Mouse (Mus musculus) embryonic facial prominence, embryonic 11.5 days (tissue): ENCODE measurements around the gene AC124108.1. TPM values are rescaled to one million over a fixed set of nuclear protein-coding genes. Genes with fewer than 3 reads are reported as not detected.

ENCODE experiments used
- ATAC-seq: fragments of 200-750 bp; cut with Nextera tagmentation; replicated peaks from 2 replicates; pipeline ENCODE4 v1.8.0; 2017; ENCODE audit warnings: low read depth; ENCODE audit not compliant: insufficient number of reproducible peaks, low FRiP score, low TSS enrichment
- DNase-seq: peaks from one replicate; pipeline ENCODE4 v3.0.0-alpha.2; 2015; ENCODE audit warnings: low spot score
- H3K27ac ChIP-seq: fragments of 300-500 bp; sonication (generic); replicated peaks from 2 replicates; pipeline ENCODE4 v1.5.1; 2014; ENCODE audit warnings: mild to moderate bottlenecking, low read depth, low read length, control low read depth
- H3K27me3 ChIP-seq: fragments of 300-500 bp; sonication (generic); 2 replicates; pipeline ENCODE4 v1.6.1; 2014; ENCODE audit warnings: mild to moderate bottlenecking, low read length, moderate library complexity, mixed read lengths; ENCODE audit not compliant: control insufficient read depth, insufficient read depth
- H3K36me3 ChIP-seq: fragments of 300-500 bp; sonication (generic); replicated peaks from 2 replicates; pipeline ENCODE4 v1.6.1; 2014; ENCODE audit warnings: low read depth, mild to moderate bottlenecking, low read length, moderate library complexity, mixed read lengths; ENCODE audit not compliant: control insufficient read depth, insufficient read depth
- H3K4me1 ChIP-seq: fragments of 300-500 bp; sonication (generic); 2 replicates; pipeline ENCODE4 v1.6.1; 2014; ENCODE audit warnings: low read length, mixed read lengths; ENCODE audit not compliant: control insufficient read depth, insufficient read depth
- H3K4me2 ChIP-seq: fragments of 300-500 bp; sonication (generic); 2 replicates; pipeline ENCODE4 v1.6.1; 2014; ENCODE audit warnings: low read depth, mild to moderate bottlenecking, control low read depth, low read length, moderate library complexity
- H3K4me3 ChIP-seq: fragments of 300-500 bp; sonication (generic); 2 replicates; pipeline ENCODE4 v1.5.1; 2014; ENCODE audit warnings: low read depth, low read length, control low read depth
- H3K9ac ChIP-seq: fragments of 300-500 bp; sonication (generic); replicated peaks from 2 replicates; pipeline ENCODE4 v1.6.1; 2014; ENCODE audit warnings: mild to moderate bottlenecking, control low read depth, low read length
- H3K9me3 ChIP-seq: fragments of 300-500 bp; sonication (generic); replicated peaks from 2 replicates; pipeline ENCODE4 v1.6.1; 2016; ENCODE audit warnings: mild to moderate bottlenecking, low read length, inconsistent platforms, mixed read lengths; ENCODE audit not compliant: control insufficient read depth
- WGBS: fragments of 180-500 bp; shearing (Covaris S2); extraction: QIAGEN DNeasy Blood & Tissue Kit; methylation state at CpG from one replicate; pipeline ENCODE4 v1.1.7; 2014; 5-methylcytosine and 5-hydroxymethylcytosine counted together
- polyA plus RNA-seq: library from polyadenylated mRNA; unstranded; fragments of >200 nt; fragmentation: Nextera tagmentation; extraction: Ambion mirVana; gene quantifications from 2 replicates; pipeline ENCODE4 v1.2.1, GENCODE M21; 2014

AC124108.1 gene
- polyA plus RNA-seq, 1 experiment from 2014 or later: 0.65 TPM

GRCm38 (mm10) chr1:132170698-132171097 is 20.6 kb upstream of the AC124108.1 start:
- no peaks in the 10 kb centered on the region for H3K4me1 ChIP-seq
- H3K36me3 ChIP-seq: no peaks in the 10 kb centered on the region
- H3K27ac ChIP-seq: no peak overlapping the region
- no peak overlapping the region for H3K4me3 ChIP-seq
- no peak overlapping the region for H3K4me2 ChIP-seq
- WGBS: 62% methylated on average over 6 of the region's 6 CpGs
- no peak overlapping the region for H3K9ac ChIP-seq
- H3K9me3 ChIP-seq: no peaks in the 10 kb centered on the region
- ATAC-seq (no peak), DNase-seq (no peak)
- no peaks in the 10 kb centered on the region for H3K27me3 ChIP-seq

GRCm38 (mm10) chr1:132171619-132172018 is 19.6 kb upstream of the AC124108.1 start:
- Histone ChIP-seq H3K27me3 (no peaks in the 10 kb centered on the region), H3K9me3 (no peaks in the 10 kb centered on the region), H3K27ac (no peak overlapping the region), H3K4me3 (no peak overlapping the region), H3K4me1 (no peaks in the 10 kb centered on the region), H3K9ac (no peak overlapping the region), H3K4me2 (no peak overlapping the region), H3K36me3 (no peaks in the 10 kb centered on the region)
- DNase-seq (no peak), ATAC-seq (no peak)
- WGBS: 23% methylated on average over 1 of the region's 2 CpGs

- H3K9me3 ChIP-seq: no peaks in the 10 kb centered on the region
- H3K4me2 ChIP-seq: no peak overlapping the region
- no peaks in the 10 kb centered on the region for H3K36me3 ChIP-seq
- H3K27ac ChIP-seq: no peak overlapping the region
- ATAC-seq: no peak
- no peak overlapping the region for H3K4me3 ChIP-seq
- no peak for DNase-seq
- WGBS: 82% methylated on average over 4 of the region's 4 CpGs
- peaks cover 22% of the 10 kb centered on the region for H3K27me3 ChIP-seq
- peaks cover 2% of the 10 kb centered on the region; the same call in 1 of the 2 replicates for H3K4me1 ChIP-seq
- no peak overlapping the region for H3K9ac ChIP-seq
Measured at GRCm38 (mm10) chr1:132186303-132186702, 5.0 kb upstream of the AC124108.1 start.

GRCm38 (mm10) chr1:132188442-132189066 is 2.7 kb upstream of the AC124108.1 start:
- Histone ChIP-seq H3K27me3 (peaks cover 40% of the 10 kb centered on the region), H3K9ac (no peak overlapping the region), H3K4me3 (no peak overlapping the region), H3K36me3 (no peaks in the 10 kb centered on the region), H3K4me1 (peaks cover 2% of the 10 kb centered on the region), H3K4me2 (no peak overlapping the region), H3K9me3 (no peaks in the 10 kb centered on the region), H3K27ac (no peak overlapping the region)
- 40% methylated on average over 9 of the region's 9 CpGs for WGBS
- ATAC-seq (no peak), DNase-seq (peak; percentile 58)

GRCm38 (mm10) chr1:132189231-132189630 is 2.0 kb upstream of the AC124108.1 start:
- no peak overlapping the region for H3K4me3 ChIP-seq
- no peak overlapping the region for H3K27ac ChIP-seq
- H3K27me3 ChIP-seq: peaks cover 43% of the 10 kb centered on the region
- H3K36me3 ChIP-seq: no peaks in the 10 kb centered on the region
- ATAC-seq: no peak
- DNase-seq: no peak
- H3K9ac ChIP-seq: no peak overlapping the region
- no peaks in the 10 kb centered on the region for H3K9me3 ChIP-seq
- H3K4me2 ChIP-seq: no peak overlapping the region
- 44% methylated on average over 4 of the region's 4 CpGs for WGBS
- peaks cover 2% of the 10 kb centered on the region for H3K4me1 ChIP-seq

GRCm38 (mm10) chr1:132190040-132190513 is 1.2 kb upstream of the AC124108.1 start:
- WGBS: under 1% methylated on average over 42 of the region's 50 CpGs
- Histone ChIP-seq H3K27me3 (peaks cover 43% of the 10 kb centered on the region), H3K27ac (peak overlapping the region; percentile 83), H3K4me3 (peak overlapping the region; percentile 69), H3K9me3 (no peaks in the 10 kb centered on the region), H3K9ac (peak overlapping the region; percentile 89), H3K4me2 (peak overlapping the region; percentile 94), H3K36me3 (no peaks in the 10 kb centered on the region), H3K4me1 (peaks cover 2% of the 10 kb centered on the region)
- DNase-seq (peak; percentile 77), ATAC-seq (peak; percentile 73)

GRCm38 (mm10) chr1:132190621-132191092 is 600 bp upstream of the AC124108.1 start:
- WGBS: under 1% methylated on average over 43 of the region's 62 CpGs
- ATAC-seq (peak; percentile 16; the same call in 1 of the 2 replicates), DNase-seq (peak; percentile 65)
- Histone ChIP-seq H3K9me3 (no peaks in the 10 kb centered on the region), H3K4me3 (peak overlapping the region; percentile 69), H3K36me3 (no peaks in the 10 kb centered on the region), H3K27me3 (peaks cover 43% of the 10 kb centered on the region), H3K4me1 (peaks cover 2% of the 10 kb centered on the region), H3K9ac (peak overlapping the region; percentile 89), H3K27ac (peak overlapping the region; percentile 83), H3K4me2 (peak overlapping the region; percentile 94)
